Mouse (Mus musculus) hindbrain, postnatal 0 days (tissue): ENCODE results near the gene Suz12. TPM values are rescaled to one million over a fixed set of nuclear protein-coding genes. Genes with fewer than 3 reads are reported as not detected.

ENCODE experiments used
- ATAC-seq: fragments of 200-750 bp; cut with Nextera tagmentation; 2 replicates; pipeline ENCODE4 v1.8.0; 2017; ENCODE audit warnings: mild to moderate bottlenecking, moderate TSS enrichment, moderate library complexity
- DNase-seq: peaks from one replicate; pipeline ENCODE4 v3.0.0-alpha.2; 2015; ENCODE audit warnings: low spot score
- H3K27ac ChIP-seq: fragments of 300-500 bp; sonication (generic); 2 replicates; pipeline ENCODE4 v1.5.1; 2014; ENCODE audit warnings: mild to moderate bottlenecking
- H3K27me3 ChIP-seq: fragments of 300-500 bp; sonication (generic); 2 replicates; pipeline ENCODE4 v1.6.1; 2014; ENCODE audit warnings: low read length, mixed read lengths; ENCODE audit not compliant: insufficient read depth
- H3K36me3 ChIP-seq: fragments of 300-500 bp; sonication (generic); 2 replicates; pipeline ENCODE4 v1.6.1; 2014; ENCODE audit warnings: low read length, mixed read lengths; ENCODE audit not compliant: insufficient read depth
- H3K4me1 ChIP-seq: fragments of 300-500 bp; sonication (generic); 2 replicates; pipeline ENCODE4 v1.6.1; 2014; ENCODE audit warnings: antibody characterized with exemption, low read length, mixed read lengths; ENCODE audit not compliant: insufficient read depth
- H3K4me2 ChIP-seq: fragments of 300-500 bp; sonication (generic); 2 replicates; pipeline ENCODE4 v1.6.1; 2014; ENCODE audit warnings: low read depth, mild to moderate bottlenecking, low read length, moderate library complexity, mixed read lengths
- H3K4me3 ChIP-seq: fragments of 300-500 bp; sonication (generic); 2 replicates; pipeline ENCODE4 v1.5.1; 2014; ENCODE audit warnings: low read length
- H3K9ac ChIP-seq: fragments of 300-500 bp; sonication (generic); replicated peaks from 2 replicates; pipeline ENCODE4 v1.6.1; 2014; ENCODE audit warnings: mild to moderate bottlenecking, low read length, moderate library complexity, mixed read lengths
- H3K9me3 ChIP-seq: fragments of 300-500 bp; sonication (generic); 2 replicates; pipeline ENCODE4 v1.6.1; 2016; ENCODE audit warnings: low read length, mixed read lengths
- CTCF ChIP-seq: IDR thresholded peaks from 2 replicates; pipeline ENCODE4 v1.5.1; 2016; ENCODE audit warnings: antibody characterized with exemption, control low read depth, low read depth
- WGBS: fragments of 180-500 bp; shearing (Covaris S2); extraction: QIAGEN DNeasy Blood & Tissue Kit; methylation state at CpG from one replicate; pipeline ENCODE4 v1.1.7; 2014; 5-methylcytosine and 5-hydroxymethylcytosine counted together
- polyA plus RNA-seq: library from polyadenylated mRNA; unstranded; fragments of >200 nt; fragmentation: Nextera tagmentation; extraction: Ambion mirVana; gene quantifications from 2 replicates; pipeline ENCODE4 v1.2.1, GENCODE M21; 2015
- total RNA-seq: library from RNA; depleted of rRNA; stranded (reverse); fragments of >200 nt; gene quantifications from 2 replicates; pipeline ENCODE4 v1.2.3, GENCODE M21; 2014

The Suz12 gene
- total and polyA plus RNA-seq, 2 experiments from 2014 or later: 10.8 to 15.0 TPM

DNA sequence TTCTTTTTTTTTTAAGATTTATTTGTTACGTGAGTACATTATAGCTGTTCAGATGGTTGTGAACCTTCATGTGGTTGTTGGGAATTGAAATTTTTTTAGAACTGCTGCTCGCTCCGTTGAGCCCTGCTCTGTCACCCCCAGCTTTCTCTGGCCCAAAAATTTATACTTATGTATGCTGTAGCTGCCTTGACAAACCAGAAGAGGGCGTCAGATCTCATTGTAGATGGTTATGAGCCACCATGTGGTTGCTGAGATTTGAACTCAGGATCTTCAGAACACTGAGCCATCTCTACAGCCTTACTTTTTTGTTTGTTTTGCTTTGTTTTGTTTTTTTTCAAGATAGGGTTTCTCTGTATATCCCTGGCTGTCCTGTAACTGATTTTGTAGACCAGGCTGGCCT is 28.4 kb downstream of the Suz12 start:
- H3K9me3 ChIP-seq: no peaks in the 10 kb centered on the region
- H3K4me2 ChIP-seq: no peak overlapping the region
- DNase-seq: no peak
- H3K27me3 ChIP-seq: no peaks in the 10 kb centered on the region
- no peak for ATAC-seq
- WGBS: 89% methylated on average over 4 of the region's 4 CpGs
- no peak overlapping the region for H3K27ac ChIP-seq
- H3K4me1 ChIP-seq: no peaks in the 10 kb centered on the region
- no peak for TF ChIP-seq CTCF
- no peak overlapping the region for H3K4me3 ChIP-seq
- H3K36me3 ChIP-seq: peaks cover 42% of the 10 kb centered on the region; the same call in 1 of the 2 replicates
- H3K9ac ChIP-seq: no peak overlapping the region

DNA sequence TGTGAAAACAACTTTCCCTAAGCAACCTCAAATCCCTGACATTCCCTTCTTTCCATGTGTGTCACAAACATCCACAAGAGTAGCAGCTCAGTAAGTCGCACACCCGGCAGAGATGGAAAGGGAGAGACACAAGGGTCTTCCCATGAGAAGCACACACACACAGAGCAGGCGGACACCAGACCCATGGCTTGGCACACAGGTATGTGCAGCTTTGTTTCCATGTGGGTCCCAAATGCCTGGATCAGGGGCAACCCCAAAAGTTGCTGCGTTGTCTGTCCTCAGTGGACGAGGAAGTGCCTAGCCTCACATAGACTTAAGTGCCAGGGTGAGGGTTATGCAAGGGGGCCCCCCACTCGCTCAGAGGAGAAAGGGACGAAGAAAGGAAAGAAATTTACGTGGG is 44.6 kb downstream of the Suz12 start:
- no peak overlapping the region for H3K4me2 ChIP-seq
- TF ChIP-seq CTCF: no peak
- 76% methylated on average over 8 of the region's 8 CpGs for WGBS
- no peaks in the 10 kb centered on the region for H3K9me3 ChIP-seq
- DNase-seq (no peak), ATAC-seq (no peak)
- H3K27me3 ChIP-seq: no peaks in the 10 kb centered on the region
- no peak overlapping the region for H3K9ac ChIP-seq
- H3K4me1 ChIP-seq: no peaks in the 10 kb centered on the region
- H3K36me3 ChIP-seq: peaks cover 2% of the 10 kb centered on the region
- no peak overlapping the region for H3K4me3 ChIP-seq
- no peak overlapping the region for H3K27ac ChIP-seq

DNA sequence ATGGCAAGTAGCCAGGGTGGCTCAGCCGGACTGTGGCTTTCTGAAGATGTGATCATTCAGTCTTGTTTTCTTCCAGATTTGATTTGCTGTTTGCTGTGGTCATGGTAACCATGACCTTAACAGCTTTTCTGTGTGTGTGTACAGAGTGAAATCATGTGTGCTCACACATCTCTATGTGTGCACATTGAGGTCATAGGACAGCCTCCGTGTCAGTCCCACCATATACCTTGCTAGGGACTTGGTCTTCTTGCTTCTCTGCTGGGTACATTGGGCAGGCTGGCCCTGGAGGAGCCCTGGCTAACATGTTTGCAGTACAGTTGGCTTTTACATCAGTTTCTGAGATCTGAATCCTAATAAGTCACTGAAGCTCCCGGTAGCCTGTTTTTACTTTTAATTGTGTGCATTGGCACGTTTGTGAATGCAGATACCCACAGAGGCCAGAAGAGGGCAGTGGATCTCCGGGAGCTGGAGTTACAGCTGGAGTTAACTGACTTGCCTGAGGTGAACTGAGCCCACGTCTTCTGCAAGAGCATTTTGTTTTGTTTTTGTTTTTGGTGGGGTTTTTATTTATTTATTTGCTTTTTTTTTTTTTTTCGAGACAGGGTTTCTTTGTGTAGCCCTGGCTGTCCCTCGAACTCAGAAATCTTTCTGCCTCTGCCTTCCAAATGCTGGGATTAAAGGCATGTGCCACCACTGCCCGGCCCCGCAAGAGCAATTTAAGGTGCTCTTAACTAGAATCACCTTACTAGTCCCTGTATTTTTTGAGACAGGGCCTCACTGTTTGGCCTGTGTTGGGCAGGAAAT is 49.9 kb downstream of the Suz12 start:
- H3K4me3 ChIP-seq: no peak overlapping the region
- H3K9me3 ChIP-seq: no peaks in the 10 kb centered on the region
- no peak overlapping the region for H3K27ac ChIP-seq
- ATAC-seq (no peak), DNase-seq (peak; percentile 60)
- H3K4me1 ChIP-seq: no peaks in the 10 kb centered on the region
- no peaks in the 10 kb centered on the region for H3K36me3 ChIP-seq
- H3K27me3 ChIP-seq: no peaks in the 10 kb centered on the region
- H3K9ac ChIP-seq: no peak overlapping the region
- 54% methylated on average over 10 of the region's 10 CpGs for WGBS
- peak; percentile 73 for TF ChIP-seq CTCF
- H3K4me2 ChIP-seq: no peak overlapping the region

DNA sequence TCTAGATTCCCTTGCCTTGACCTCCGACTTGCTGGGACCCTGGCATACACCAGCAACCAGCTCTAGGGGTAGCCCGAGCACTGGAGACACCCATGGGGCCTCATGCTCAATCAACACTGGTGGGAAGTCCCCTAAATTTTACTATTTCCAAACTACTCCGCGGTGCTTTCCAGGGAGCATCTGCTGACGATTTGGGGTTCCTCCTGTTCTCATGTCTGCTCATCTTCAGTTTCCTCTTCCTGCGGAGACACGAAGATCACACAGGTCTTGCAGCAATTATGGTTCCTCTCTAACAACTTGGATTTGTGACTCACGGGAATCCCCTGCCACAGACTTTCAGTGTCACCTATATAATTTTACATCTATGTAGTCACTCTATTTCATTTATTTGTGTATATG is 50.5 kb downstream of the Suz12 start:
- ATAC-seq (no peak), DNase-seq (no peak)
- Histone ChIP-seq H3K9ac (no peak overlapping the region), H3K27ac (no peak overlapping the region), H3K4me3 (no peak overlapping the region), H3K4me1 (no peaks in the 10 kb centered on the region), H3K27me3 (no peaks in the 10 kb centered on the region), H3K9me3 (no peaks in the 10 kb centered on the region), H3K4me2 (no peak overlapping the region), H3K36me3 (no peaks in the 10 kb centered on the region)
- 90% methylated on average over 8 of the region's 8 CpGs for WGBS
- TF ChIP-seq CTCF: no peak

DNA sequence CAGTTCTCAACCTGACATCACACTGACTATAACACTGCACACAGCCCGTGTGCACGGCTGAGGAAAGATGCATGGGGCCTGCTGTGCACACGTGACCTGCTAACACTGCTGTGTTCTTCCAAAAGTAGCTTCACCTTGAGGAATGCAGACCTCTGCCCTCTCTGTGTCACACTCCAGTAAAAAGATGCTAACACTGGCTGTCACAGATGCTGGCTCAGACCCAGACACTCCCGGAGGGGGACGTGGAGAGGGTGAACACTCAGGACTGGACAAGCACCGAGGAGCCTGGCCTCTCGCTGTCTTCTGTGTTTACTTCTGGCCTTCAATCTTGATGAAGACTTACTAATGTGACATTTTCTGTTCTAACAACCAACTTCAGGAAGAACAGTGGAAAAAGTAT is 54.0 kb downstream of the Suz12 start:
- 74% methylated on average over 7 of the region's 7 CpGs for WGBS
- Histone ChIP-seq H3K4me3 (no peak overlapping the region), H3K4me2 (no peak overlapping the region), H3K4me1 (no peaks in the 10 kb centered on the region), H3K27me3 (no peaks in the 10 kb centered on the region), H3K9me3 (no peaks in the 10 kb centered on the region), H3K36me3 (no peaks in the 10 kb centered on the region; the same call in 1 of the 2 replicates), H3K27ac (no peak overlapping the region), H3K9ac (no peak overlapping the region)
- TF ChIP-seq CTCF: no peak
- no peak for DNase-seq
- no peak for ATAC-seq

DNA sequence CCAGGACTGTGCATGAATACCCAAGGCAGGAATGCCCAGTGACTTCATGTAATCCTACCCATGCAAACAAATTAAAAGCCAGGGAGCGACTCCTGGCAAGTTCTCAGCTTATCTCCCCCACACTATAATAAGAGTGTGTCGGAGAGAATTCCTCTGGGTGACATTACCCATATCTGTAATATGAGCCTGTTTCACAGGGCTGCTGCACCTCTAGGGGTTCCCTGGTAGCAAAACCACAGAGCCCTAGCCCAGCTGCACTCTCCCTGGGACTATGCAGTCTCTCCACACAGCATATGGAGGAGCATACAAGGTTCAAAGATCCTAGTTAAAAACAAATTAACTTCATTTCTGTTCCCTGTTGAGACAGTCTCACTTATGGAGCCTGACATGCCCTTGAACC is 57.2 kb downstream of the Suz12 start:
- WGBS: 60% methylated on average over 2 of the region's 2 CpGs
- ATAC-seq (no peak), DNase-seq (no peak)
- Histone ChIP-seq H3K9ac (no peak overlapping the region), H3K36me3 (peaks cover 13% of the 10 kb centered on the region; the same call in 1 of the 2 replicates), H3K4me3 (no peak overlapping the region), H3K27ac (no peak overlapping the region), H3K4me2 (no peak overlapping the region), H3K4me1 (no peaks in the 10 kb centered on the region), H3K27me3 (no peaks in the 10 kb centered on the region), H3K9me3 (no peaks in the 10 kb centered on the region)
- no peak for TF ChIP-seq CTCF

DNA sequence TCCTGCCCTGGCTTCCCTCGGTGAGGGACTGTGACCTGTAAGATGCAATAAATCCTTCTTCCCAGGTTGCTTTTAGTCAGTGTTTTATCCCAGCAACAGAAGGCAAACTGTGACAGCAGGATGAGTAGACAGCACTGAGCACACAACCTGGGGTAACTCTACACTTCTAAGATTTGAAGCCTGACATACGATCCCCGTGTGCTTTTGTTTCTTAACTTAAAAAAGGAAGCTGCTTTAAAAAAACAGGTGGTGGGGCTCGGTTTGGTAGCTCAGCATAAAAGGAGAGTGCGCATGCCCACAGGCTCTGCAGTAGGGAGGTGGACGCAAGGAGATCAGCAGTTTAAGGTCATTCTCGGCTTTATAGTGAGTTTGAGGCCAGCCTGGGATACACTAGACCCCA is 59.5 kb downstream of the Suz12 start:
- ATAC-seq (no peak), DNase-seq (no peak)
- Histone ChIP-seq H3K4me2 (no peak overlapping the region), H3K27me3 (no peaks in the 10 kb centered on the region), H3K36me3 (peaks cover 25% of the 10 kb centered on the region; the same call in 1 of the 2 replicates), H3K27ac (no peak overlapping the region), H3K4me3 (no peak overlapping the region), H3K4me1 (no peaks in the 10 kb centered on the region), H3K9ac (no peak overlapping the region), H3K9me3 (no peaks in the 10 kb centered on the region)
- WGBS: 83% methylated on average over 7 of the region's 7 CpGs
- no peak for TF ChIP-seq CTCF
